Mouse (Mus musculus) forebrain, postnatal 0 days (tissue): ENCODE measurements around the gene Nod2. TPM values are rescaled to one million over a fixed set of nuclear protein-coding genes. Genes with fewer than 3 reads are reported as not detected.

ENCODE experiments used
- ATAC-seq: fragments of 200-750 bp; cut with Nextera tagmentation; 2 replicates; pipeline ENCODE4 v1.8.0; 2017; ENCODE audit warnings: mild to moderate bottlenecking, moderate library complexity
- DNase-seq: peaks from one replicate; pipeline ENCODE4 v3.0.0-alpha.2; 2015
- H3K27ac ChIP-seq: fragments of 300-500 bp; sonication (generic); 2 replicates; pipeline ENCODE4 v1.5.1; 2014; ENCODE audit warnings: low read depth, mild to moderate bottlenecking, antibody characterized with exemption, low read length, moderate library complexity, mixed read lengths
- H3K27me3 ChIP-seq: fragments of 300-500 bp; sonication (generic); 2 replicates; pipeline ENCODE4 v1.6.1; 2014; ENCODE audit warnings: mild to moderate bottlenecking, low read length, mixed read lengths; ENCODE audit not compliant: insufficient read depth
- H3K36me3 ChIP-seq: fragments of 300-500 bp; sonication (generic); 2 replicates; pipeline ENCODE4 v1.6.1; 2014; ENCODE audit warnings: mild to moderate bottlenecking, moderate library complexity; ENCODE audit not compliant: insufficient read depth
- H3K4me1 ChIP-seq: fragments of 300-500 bp; sonication (generic); 2 replicates; pipeline ENCODE4 v1.6.1; 2014; ENCODE audit warnings: antibody characterized with exemption; ENCODE audit not compliant: insufficient read depth
- H3K4me2 ChIP-seq: fragments of 300-500 bp; sonication (generic); 2 replicates; pipeline ENCODE4 v1.6.1; 2014; ENCODE audit warnings: low read depth, mild to moderate bottlenecking, moderate library complexity
- H3K4me3 ChIP-seq: fragments of 300-500 bp; sonication (generic); 2 replicates; pipeline ENCODE4 v1.5.1; 2014; ENCODE audit warnings: low read depth, low read length, mixed read lengths
- H3K9ac ChIP-seq: fragments of 300-500 bp; sonication (generic); 2 replicates; pipeline ENCODE4 v1.6.1; 2014; ENCODE audit warnings: mild to moderate bottlenecking
- H3K9me3 ChIP-seq: fragments of 300-500 bp; sonication (generic); 2 replicates; pipeline ENCODE4 v1.6.1; 2016; ENCODE audit warnings: low read length
- CTCF ChIP-seq: sonication (generic); IDR thresholded peaks from 2 replicates; pipeline ENCODE4 v1.5.1; 2016; ENCODE audit warnings: antibody characterized with exemption, control low read depth, low read depth
- WGBS: fragments of 180-500 bp; shearing (Covaris S2); extraction: QIAGEN DNeasy Blood & Tissue Kit; methylation state at CpG from one replicate; pipeline ENCODE4 v1.1.7; 2014; 5-methylcytosine and 5-hydroxymethylcytosine counted together
- polyA plus RNA-seq: library from polyadenylated mRNA; unstranded; fragments of >200 nt; fragmentation: Nextera tagmentation; extraction: Ambion mirVana; gene quantifications from 2 replicates; pipeline ENCODE4 v1.2.1, GENCODE M21; 2015
- total RNA-seq: library from RNA; depleted of rRNA; stranded (reverse); fragments of >200 nt; gene quantifications from 2 replicates; pipeline ENCODE4 v1.2.3, GENCODE M21; 2014

Gene Nod2
- total and polyA plus RNA-seq, 2 experiments from 2014 or later, result 0.05 to 0.76 TPM

GRCm38 (mm10) chr8:88633343-88633765 lies 13.8 kb upstream of the Nod2 start:
- WGBS, result 84% methylated on average over 7 of the region's 7 CpGs
- no peak for TF ChIP-seq CTCF
- H3K4me3 ChIP-seq, result no peak overlapping the region
- DNase-seq (no peak), ATAC-seq (no peak)
- no peak overlapping the region for H3K9ac ChIP-seq
- H3K27ac ChIP-seq, result no peak overlapping the region
- H3K4me2 ChIP-seq, result no peak overlapping the region
- no peaks in the 10 kb centered on the region for H3K27me3 ChIP-seq
- H3K9me3 ChIP-seq, result no peaks in the 10 kb centered on the region
- H3K4me1 ChIP-seq, result no peaks in the 10 kb centered on the region
- no peaks in the 10 kb centered on the region for H3K36me3 ChIP-seq

DNA sequence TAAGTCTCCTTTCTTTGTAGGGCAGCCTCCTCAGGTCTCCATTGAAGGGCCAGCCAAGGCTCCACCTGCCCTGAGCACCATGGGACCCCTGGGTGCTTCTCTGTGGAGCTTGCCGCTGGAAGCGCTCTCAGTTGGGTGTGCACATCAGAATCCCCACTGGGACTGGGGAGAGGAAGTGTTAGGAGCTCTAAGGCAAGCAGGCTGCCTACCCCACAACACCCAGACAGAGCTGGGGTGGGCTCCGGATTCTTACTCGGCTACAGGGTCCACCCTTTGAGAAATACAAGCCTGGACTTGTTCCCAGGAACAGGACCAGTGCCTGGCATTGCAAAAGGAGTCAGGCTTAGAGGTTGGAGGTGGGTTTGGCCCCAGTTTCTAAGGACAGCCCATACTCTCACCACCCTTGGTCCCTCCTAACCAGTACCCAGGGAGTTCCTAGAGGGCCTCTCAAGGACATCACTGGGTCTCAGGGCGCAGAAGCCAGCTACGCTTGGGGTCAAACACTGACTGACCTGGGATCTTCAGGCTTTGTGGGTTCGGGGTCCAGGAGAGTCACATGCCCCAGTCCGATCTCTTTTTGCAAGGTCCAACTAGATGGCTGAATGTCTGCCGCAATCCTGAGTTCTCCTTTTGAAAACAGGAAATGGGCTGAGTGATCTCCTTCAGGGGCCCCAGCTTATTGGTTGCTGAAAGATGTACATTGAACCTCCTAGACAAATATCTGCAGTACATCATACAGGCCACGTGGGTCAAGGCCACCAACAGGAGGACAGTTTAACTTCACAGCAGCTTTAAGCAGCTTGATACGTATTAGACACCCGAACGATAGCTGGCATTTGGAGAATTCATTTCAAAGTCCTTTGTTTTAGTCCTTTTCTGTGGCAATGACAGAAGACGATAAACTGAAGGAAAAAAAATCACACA lies 11.4 kb upstream of the Nod2 start, which contains the start of gene Snx20:
Snx20 (minus strand) TSS at position 655 of the 924 bp plus-strand sequence.
- no peak for ATAC-seq
- TF ChIP-seq CTCF, result no peak
- WGBS, result 88% methylated on average over 14 of the region's 14 CpGs

DNA sequence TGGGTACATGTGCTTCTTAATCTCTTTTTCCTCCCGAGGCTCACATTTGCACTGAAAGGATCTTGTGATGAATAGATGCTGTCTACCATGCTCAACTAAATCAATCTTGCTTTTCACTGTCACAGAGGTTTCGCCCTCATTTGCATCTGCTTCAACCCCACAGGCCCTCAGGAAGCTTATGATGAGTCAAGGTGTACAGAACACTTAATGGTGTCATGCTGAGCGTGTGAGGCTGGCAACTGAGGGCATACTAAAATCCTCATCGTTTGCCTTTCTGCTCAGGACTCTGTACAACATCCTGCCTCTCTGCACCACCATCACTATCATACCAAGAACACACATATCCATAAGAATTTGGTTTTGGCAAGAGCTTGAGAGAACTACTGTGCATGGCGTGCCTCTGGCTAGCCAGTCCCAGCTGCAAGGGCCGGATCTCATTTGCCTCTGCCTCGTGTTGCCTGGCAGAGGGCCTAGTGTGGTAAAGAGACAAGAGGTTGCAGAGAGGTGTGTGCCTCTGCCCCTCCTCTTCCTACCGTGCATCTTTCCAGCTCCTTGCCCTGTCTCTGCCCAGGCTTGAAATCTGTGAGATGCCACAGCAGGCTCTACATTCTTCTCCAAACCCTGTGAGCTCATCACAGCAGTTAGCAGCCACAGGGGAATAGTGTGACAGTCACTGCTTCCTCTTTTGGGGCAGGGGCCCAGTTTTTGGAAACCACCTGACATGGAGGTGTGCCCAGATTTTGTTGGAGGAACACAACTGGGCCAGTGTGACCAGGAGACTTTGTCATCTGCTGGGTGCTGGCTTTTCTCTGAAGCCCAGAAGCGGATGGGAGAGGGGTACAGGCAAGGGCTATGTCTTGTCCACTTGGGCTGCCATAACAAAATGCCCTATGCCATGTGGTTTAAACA lies 9.8 kb upstream of the Nod2 start:
- Histone ChIP-seq H3K9me3 (no peaks in the 10 kb centered on the region), H3K4me1 (no peaks in the 10 kb centered on the region), H3K27ac (no peak overlapping the region), H3K4me2 (no peak overlapping the region), H3K4me3 (no peak overlapping the region), H3K36me3 (no peaks in the 10 kb centered on the region), H3K9ac (no peak overlapping the region), H3K27me3 (no peaks in the 10 kb centered on the region)
- no peak for TF ChIP-seq CTCF
- 58% methylated on average over 9 of the region's 9 CpGs for WGBS
- ATAC-seq (no peak), DNase-seq (no peak)

More for the DNA sequence above, 11.4 kb upstream of the Nod2 start, which contains the start of gene Snx20:
- H3K4me2 ChIP-seq, result no peak within 1 kb of the TSS
- H3K36me3 ChIP-seq, result no peaks in the 10 kb centered on the region
- no peak within 1 kb of the TSS for H3K9ac ChIP-seq
- H3K9me3 ChIP-seq, result no peaks in the 10 kb centered on the region
- H3K4me3 ChIP-seq, result no peak within 1 kb of the TSS
- no peak for DNase-seq
- H3K27ac ChIP-seq, result no peak within 1 kb of the TSS
- no peaks in the 10 kb centered on the region for H3K27me3 ChIP-seq
- H3K4me1 ChIP-seq, result no peaks in the 10 kb centered on the region

DNA sequence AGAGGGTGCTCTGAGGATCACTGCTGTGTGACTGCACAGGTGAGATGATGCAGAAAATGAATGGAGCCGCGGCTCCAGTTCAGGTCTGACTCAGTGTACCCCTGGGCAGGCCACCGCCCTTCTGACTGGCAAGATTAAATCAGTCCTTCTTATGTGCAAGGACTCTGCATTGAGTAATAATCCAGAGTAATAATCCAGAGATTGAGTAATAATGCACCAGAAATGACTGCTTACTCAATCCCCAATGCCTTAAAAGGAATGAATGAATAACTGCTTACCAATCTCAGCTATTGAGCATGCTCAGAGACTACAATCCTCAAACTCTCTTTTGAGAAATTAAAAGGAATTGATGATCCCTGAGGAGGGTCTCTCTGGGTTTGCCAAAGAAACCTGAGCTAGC lies 8.2 kb upstream of the Nod2 start:
- no peaks in the 10 kb centered on the region for H3K4me1 ChIP-seq
- no peaks in the 10 kb centered on the region for H3K9me3 ChIP-seq
- ATAC-seq (no peak), DNase-seq (no peak)
- H3K27me3 ChIP-seq, result no peaks in the 10 kb centered on the region
- no peak overlapping the region for H3K4me3 ChIP-seq
- no peak overlapping the region for H3K27ac ChIP-seq
- 94% methylated on average over 3 of the region's 3 CpGs for WGBS
- no peaks in the 10 kb centered on the region for H3K36me3 ChIP-seq
- no peak overlapping the region for H3K4me2 ChIP-seq
- no peak for TF ChIP-seq CTCF
- no peak overlapping the region for H3K9ac ChIP-seq

DNA sequence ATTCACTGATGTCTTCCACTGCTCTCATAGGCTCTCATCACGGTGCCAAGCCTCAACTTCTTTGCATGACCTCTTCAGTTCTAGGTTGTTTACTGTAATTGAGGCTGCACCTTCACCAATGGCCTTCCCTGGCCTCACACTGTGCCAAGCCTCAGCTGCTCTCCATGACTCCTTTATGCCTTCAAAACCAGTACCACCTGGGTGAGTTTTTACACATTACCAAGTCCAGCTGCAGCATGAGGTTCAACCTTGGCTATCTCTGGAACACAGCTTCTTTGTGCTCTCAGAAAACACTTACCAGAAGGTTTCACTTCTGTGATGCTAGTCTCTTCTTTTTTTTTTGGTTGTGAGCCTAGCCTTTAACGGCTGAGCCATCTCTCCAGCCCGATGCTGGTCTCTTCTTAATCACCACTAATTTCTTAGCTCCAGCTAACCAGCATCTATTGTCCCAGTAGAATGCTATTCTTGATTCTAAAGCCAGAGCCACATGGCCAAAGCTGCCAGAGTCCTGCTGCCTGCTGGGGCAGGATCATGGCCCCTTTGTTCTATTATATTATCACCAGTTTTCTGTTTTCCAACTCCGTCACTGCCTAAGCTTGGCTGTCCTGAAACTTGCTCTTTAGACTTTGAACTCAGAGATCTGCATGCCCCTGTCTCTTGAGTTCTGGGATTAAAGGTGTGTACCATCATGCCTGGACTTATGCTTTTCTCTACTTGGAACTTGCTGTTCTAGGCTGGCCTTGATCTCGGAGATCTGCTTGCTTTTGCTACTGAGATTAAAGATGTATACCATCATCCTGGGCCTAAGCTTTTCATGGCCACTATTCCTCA lies 4.2 kb upstream of the Nod2 start:
- Histone ChIP-seq H3K4me3 (no peak overlapping the region), H3K36me3 (no peaks in the 10 kb centered on the region), H3K4me1 (peaks cover 5% of the 10 kb centered on the region; the same call in 1 of the 2 replicates), H3K27ac (no peak overlapping the region), H3K27me3 (peaks cover under 1% of the 10 kb centered on the region; the same call in 1 of the 2 replicates), H3K9ac (no peak overlapping the region), H3K4me2 (no peak overlapping the region), H3K9me3 (no peaks in the 10 kb centered on the region)
- DNase-seq (no peak), ATAC-seq (no peak)
- 42% methylated on average over 5 of the region's 5 CpGs for WGBS
- TF ChIP-seq CTCF, result no peak

DNA sequence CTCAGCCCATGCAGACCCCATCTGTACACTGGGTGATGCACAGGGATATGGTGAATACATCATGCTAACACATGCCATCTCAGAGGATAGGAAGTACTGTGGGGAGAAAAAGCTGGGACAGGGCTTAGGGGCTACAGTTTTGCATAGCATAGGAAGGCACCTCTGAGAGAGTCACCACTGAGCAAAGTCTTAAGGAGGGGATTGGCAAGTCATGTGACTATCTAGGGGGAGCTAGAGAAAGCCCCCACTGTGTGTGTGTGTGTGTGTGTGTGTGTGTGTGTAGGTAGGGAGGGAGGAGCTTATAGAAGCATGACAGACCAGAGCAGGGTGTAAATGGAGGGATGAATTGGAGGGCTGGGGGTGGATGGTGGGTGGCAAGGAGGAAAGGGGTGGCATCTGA lies 1.2 kb downstream of the Nod2 start:
- no peaks in the 10 kb centered on the region for H3K36me3 ChIP-seq

More for the DNA sequence above, 1.2 kb downstream of the Nod2 start:
- no peak overlapping the region for H3K4me2 ChIP-seq
- peaks cover 5% of the 10 kb centered on the region; the same call in 1 of the 2 replicates for H3K4me1 ChIP-seq
- ATAC-seq, result no peak
- H3K9ac ChIP-seq, result no peak overlapping the region
- TF ChIP-seq CTCF, result no peak
- no peak for DNase-seq
- H3K4me3 ChIP-seq, result no peak overlapping the region
- no peaks in the 10 kb centered on the region for H3K9me3 ChIP-seq
- H3K27me3 ChIP-seq, result peaks cover 4% of the 10 kb centered on the region; the same call in 1 of the 2 replicates
- H3K27ac ChIP-seq, result no peak overlapping the region
